Mouse (Mus musculus): ENCODE data around the gene Ccp110. TPM values are rescaled to one million over a fixed set of nuclear protein-coding genes. Genes with fewer than 3 reads are reported as not detected.

The Ccp110 gene
- total RNA-seq, 2 experiments from 2014 or later = 47.6 to 47.7 TPM

DNA sequence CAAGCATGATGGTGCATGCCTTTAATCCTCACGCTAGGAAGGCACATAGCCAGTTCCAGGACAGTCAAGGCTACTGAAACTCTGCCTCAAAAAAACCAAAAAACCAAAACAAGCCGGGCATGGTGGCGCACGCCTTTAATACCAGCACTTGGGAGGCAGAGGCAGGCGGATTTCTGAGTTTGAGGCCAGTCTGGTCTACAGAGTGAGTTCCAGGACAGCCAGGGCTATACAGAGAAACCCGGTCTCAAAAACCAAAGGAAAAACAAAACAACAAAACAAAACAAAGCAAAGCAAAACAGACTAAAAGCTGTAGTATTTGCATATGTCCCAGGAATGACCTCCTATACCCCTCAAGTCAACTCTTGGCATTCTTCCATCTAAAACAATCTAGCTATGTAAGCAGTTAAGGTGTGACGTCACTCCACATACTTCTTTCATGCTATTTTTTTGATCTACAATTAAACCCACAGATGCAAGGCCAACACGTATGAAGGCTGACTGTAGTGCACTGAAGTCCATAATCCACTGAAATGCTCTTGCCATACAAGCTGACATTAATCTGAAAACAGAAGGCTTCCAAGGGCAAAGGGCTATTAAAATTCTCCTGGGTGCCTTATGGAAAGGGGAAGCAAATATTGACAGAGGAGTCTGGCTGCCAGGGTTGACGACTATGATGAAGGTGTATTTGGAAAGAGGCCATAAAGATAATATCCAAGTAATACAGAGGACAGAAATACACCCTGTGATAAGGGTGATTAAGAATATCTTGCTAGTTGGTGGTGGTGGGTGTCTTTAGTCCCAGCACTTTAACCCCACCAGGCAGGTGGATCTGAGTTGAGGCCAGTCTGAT is 8.1 kb upstream of the Ccp110 start:
- DNase-seq (ENCODE audit: extremely low spot score in 1 of 2, low spot score in 2 of 2) = no peak
- H3K4me3 ChIP-seq = peak overlapping the region; percentile 99
- no peak for TF ChIP-seq CTCF (IDR thresholded peaks at IDR 0.05)
- peak overlapping the region; percentile 98 for H3K27ac ChIP-seq
- intact Hi-C loops (cut with DNase I) = no loop called here

DNA sequence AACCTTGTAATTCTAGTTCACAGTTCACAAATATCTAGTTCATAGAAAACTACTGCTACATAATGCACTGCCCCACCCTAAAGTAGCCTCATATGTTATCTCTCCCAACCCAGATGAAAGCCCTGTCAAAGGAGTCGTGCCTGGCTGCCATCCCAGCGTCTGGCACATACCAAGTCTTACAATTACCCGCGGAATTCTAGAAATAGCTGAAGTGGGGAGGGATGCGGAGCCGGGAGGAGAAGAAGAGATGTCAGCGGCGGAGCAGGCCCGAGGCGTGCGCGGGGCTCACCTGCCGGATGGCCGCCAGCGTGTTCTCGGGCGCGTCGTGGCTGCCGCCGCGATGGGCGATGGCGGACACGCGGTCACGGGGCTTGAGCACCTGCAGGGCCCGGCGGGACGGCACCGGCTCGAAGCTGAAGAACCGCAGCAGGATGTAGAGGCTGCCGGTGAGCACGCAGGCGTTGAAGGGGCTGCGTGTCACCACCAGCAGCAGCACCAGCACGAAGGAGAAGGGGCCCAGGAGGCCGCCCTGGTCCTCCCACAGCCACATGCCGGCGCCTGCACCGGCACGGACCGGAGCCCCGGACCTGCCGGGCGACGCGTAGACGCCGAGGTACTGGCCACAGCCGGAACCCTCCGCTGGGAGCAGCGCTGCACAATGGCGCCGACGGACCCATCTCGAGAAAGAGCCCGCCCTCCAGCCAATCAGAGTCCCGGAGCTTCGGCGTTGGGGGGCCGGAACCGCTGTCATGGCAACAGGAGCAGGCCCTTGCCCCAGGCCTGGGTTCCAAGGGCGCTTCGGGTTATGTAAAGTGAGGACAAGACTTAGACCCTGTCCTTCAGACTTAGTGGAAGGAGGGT is 7.0 kb upstream of the Ccp110 start, which contains the start of gene Gde1:
Gene Gde1 (minus strand): TSS at position 678 of the 861 bp plus-strand sequence.
- intact Hi-C loops (cut with DNase I) = no loop called here
- Histone ChIP-seq H3K4me3 (peak within 1 kb of the TSS; percentile 99), H3K27ac (peak within 1 kb of the TSS; percentile 98)
- TF ChIP-seq CTCF (IDR thresholded peaks at IDR 0.05) = no peak
- DNase-seq (ENCODE audit: extremely low spot score in 1 of 2, low spot score in 2 of 2) = peak; percentile 92

DNA sequence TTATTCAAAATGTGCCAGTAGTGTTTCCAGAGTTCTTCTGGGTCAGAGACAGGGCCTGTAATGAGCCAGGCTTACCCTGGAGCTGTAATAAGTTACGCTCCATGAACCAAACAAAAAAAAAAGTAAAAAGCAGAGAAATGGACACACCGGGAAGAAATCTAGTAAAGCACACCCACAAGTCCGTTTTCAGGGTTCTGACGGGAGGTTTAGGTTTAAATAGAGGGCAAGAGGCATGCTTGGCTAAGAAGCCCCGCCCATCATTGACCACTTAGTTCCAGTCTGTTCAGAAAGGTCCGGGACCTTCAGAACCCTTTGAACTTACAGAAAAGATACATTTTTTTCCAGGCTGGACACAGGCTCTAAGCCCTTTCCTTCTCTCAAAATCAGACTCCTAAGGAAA is 6.3 kb upstream of the Ccp110 start:
- Histone ChIP-seq H3K27ac (peak overlapping the region; percentile 98), H3K4me3 (peak overlapping the region; percentile 99)
- intact Hi-C loops (cut with DNase I) = no loop called here
- DNase-seq (ENCODE audit: extremely low spot score in 1 of 2, low spot score in 2 of 2) = no peak
- TF ChIP-seq CTCF (IDR thresholded peaks at IDR 0.05) = no peak

DNA sequence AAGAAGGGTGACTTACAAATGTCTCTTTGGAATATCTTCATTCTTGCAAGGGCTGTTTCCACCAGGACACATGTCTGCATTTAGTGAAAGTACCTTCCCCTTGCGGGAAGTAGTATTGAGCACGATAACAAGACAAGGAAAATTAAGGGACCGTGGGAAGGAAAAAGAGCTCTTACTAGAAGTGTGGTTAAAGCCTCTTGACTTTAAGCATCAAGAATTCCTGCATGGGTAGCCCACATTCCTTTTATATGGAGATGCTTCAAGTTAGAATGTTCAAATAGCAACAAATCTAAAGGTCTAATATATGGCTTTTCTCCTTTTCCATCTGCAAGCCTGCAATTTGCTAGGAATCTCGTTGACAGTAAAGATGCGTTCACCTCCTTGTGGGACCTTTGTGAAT is 5.9 kb upstream of the Ccp110 start:
- Histone ChIP-seq H3K4me3 (no peak overlapping the region), H3K27ac (peak overlapping the region; percentile 98; the same call in 1 of the 2 replicates)
- DNase-seq (ENCODE audit: extremely low spot score in 1 of 2, low spot score in 2 of 2) = no peak
- intact Hi-C loops (cut with DNase I) = no loop called here
- no peak for TF ChIP-seq CTCF (IDR thresholded peaks at IDR 0.05)

DNA sequence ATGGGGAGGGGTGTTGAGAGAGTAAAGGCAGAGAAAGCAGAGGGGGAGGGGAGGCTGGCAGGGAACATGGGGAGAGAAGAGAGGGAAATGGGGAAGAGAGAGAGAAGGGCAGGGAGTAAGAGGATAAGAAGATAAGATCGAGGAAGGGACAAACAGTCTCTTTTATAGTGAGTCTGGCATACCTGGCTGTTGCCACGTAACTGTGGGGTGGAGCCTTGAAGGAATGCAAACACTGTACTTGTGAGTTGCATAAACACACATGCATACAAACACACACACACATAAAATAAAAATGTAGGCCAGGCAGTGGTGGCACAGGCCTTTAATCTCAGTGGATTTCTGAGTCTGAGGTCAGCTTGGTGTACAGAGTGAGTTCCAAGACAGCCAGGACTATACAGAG is 5.1 kb upstream of the Ccp110 start:
- H3K27ac ChIP-seq = no peak overlapping the region
- intact Hi-C loops (cut with DNase I) = no loop called here
- no peak for DNase-seq (ENCODE audit: extremely low spot score in 1 of 2, low spot score in 2 of 2)
- no peak for TF ChIP-seq CTCF (IDR thresholded peaks at IDR 0.05)
- H3K4me3 ChIP-seq = no peak overlapping the region

DNA sequence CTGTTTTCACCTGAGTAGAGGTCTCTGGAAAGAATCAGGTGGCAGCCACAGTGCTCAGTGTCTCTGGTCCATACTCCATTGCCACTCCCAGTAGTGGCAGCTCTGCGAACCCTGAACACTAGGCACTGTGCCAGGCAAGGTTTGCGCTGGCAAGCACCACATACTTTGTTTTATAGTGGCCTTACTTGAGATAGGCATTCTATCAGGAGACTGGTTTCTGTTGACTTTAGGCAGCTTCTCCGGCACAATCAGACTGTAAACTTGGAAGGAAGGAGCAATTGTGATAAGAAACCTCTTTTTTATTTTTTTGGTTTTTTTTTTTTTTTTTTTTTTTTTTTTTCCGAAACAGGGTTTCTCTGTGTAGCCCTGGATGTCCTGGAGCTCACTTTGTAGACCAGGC is 4.3 kb upstream of the Ccp110 start:
- Histone ChIP-seq H3K4me3 (no peak overlapping the region), H3K27ac (no peak overlapping the region)
- TF ChIP-seq CTCF (IDR thresholded peaks at IDR 0.05) = no peak
- DNase-seq (ENCODE audit: extremely low spot score in 1 of 2, low spot score in 2 of 2) = no peak
- intact Hi-C loops (cut with DNase I) = no loop called here

DNA sequence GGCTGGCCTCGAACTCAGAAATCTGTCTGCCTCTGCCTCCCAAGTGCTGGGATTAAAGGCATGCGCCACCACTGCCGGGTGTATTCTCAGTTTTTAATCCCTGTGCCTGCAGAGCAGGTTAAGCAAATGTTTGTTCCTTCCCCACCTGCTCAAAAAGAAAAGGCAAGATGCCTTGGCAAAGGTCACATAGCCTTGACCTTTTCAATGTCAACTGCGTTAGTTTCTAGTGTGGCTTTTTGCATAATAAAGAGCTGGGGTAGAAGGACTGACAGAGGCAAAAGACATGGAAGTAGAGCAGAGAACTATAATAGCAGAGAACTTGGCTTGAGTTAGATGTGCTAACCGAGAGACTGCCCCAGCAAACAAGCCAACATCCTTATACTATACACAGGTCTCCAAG is 1.6 kb upstream of the Ccp110 start:
- intact Hi-C loops (cut with DNase I) = no loop called here

DNA sequence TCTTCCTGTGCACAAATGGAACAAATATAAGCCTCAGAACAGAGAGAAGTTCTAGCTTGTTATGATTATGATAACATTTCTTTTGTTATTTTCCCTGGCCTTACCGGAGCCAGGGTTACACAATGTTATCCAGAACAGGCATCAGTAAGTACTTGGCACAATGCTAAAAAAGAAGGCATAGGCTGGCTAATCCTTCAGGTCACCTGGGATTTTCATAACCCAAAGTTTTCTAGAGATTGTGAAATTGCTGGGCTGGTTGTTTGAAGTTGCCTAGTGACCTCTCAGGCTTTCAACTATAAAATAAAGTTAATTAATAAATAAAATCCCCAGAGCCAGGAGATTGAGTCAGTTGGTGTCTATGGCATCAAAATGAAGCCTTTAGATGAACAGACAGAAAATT is 2.5 kb downstream of the Ccp110 start:
- no peak overlapping the region for H3K4me3 ChIP-seq
- DNase-seq (ENCODE audit: extremely low spot score in 1 of 2, low spot score in 2 of 2) = no peak
- intact Hi-C loops (cut with DNase I) = no loop called here
- no peak for TF ChIP-seq CTCF (IDR thresholded peaks at IDR 0.05)
- peak overlapping the region; percentile 29; the same call in 1 of the 2 replicates for H3K27ac ChIP-seq

More for the DNA sequence above, 1.6 kb upstream of the Ccp110 start:
- no peak overlapping the region for H3K27ac ChIP-seq
- no peak overlapping the region for H3K4me3 ChIP-seq
- TF ChIP-seq CTCF (IDR thresholded peaks at IDR 0.05) = no peak
- DNase-seq (ENCODE audit: extremely low spot score in 1 of 2, low spot score in 2 of 2) = no peak

DNA sequence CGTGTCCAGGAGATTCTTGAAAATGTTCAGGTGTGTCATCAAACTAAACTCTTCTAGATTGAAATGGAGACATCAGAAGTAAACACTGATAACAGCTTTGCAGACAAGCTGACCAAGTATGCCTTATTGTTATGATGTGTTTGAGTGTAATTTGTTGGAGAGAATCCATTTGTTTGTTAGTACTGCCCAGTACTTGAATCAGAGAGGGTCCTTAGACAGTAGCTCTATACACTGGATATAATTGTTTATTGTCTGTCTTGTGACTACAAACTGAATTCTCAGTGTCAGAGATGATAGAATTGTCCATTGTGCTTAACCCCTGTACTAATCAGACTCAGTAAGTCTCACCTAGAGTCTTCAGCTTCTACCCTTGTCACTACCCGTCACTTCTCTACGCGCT is 5.7 kb downstream of the Ccp110 start:
- no peak overlapping the region for H3K4me3 ChIP-seq
- peak overlapping the region; percentile 55; the same call in 1 of the 2 replicates for H3K27ac ChIP-seq
- no peak for TF ChIP-seq CTCF (IDR thresholded peaks at IDR 0.05)
- intact Hi-C loops (cut with DNase I) = no loop called here
- DNase-seq (ENCODE audit: extremely low spot score in 1 of 2, low spot score in 2 of 2) = no peak

DNA sequence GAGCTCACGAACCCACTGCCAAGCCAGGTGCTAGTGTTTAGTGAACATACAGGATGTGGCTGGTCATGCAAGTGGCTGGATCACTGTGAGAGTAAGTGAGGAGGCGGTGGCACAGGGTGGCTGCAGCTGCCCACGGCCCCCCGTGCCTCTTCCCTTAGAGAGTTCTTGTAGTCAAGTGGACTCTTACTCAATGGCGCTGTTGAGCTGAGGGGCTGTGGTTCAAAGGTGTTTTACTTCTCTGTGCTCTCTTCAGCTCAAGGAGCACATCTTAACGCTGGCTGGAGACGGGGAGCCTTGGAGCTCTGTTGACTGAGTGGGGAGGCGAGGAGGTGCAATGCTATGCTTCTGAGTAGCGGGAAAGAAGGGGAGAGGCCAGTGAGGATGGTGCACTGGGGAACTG is 11.6 kb downstream of the Ccp110 start:
- DNase-seq (ENCODE audit: extremely low spot score in 1 of 2, low spot score in 2 of 2) = no peak
- no peak for TF ChIP-seq CTCF (IDR thresholded peaks at IDR 0.05)
- Histone ChIP-seq H3K4me3 (no peak overlapping the region), H3K27ac (no peak overlapping the region)
- intact Hi-C loops (cut with DNase I) = no loop called here

DNA sequence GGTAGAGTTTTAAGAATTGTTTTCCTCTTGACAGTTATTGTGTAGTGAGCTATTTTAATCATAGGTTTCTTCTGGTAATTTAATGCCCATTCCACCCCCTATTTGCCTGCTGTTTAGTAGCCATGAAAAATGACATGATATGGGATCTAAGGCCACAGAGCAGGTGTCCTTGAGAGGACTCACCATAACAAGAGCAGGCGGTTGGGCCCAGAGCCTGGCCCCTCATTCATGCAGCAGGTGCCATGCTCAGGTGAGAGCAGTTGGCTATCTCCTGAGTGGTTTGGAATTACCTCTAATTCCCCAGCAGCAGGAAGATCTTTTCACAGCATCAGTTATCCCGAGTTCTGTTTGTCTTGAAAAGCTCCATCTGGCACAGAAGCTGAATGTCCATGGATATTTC is 13.1 kb downstream of the Ccp110 start:
- intact Hi-C loops (cut with DNase I) = no loop called here
- DNase-seq (ENCODE audit: extremely low spot score in 1 of 2, low spot score in 2 of 2) = no peak
- TF ChIP-seq CTCF (IDR thresholded peaks at IDR 0.05) = no peak
- H3K27ac ChIP-seq = no peak overlapping the region
- H3K4me3 ChIP-seq = no peak overlapping the region

Measured in left cerebral cortex, adult 2 months (tissue).